Mouse (Mus musculus) cerebellum, postnatal 36 days (tissue): ENCODE measurements around the gene Dlec1.

Experiments
- DNase-seq, 2 experiments: peaks; one replicate each; pipeline ENCODE4 v3.0.0; 2021 to 2022; ENCODE audit warnings: mixed read lengths in 2 of 2

Dlec1 gene

DNA sequence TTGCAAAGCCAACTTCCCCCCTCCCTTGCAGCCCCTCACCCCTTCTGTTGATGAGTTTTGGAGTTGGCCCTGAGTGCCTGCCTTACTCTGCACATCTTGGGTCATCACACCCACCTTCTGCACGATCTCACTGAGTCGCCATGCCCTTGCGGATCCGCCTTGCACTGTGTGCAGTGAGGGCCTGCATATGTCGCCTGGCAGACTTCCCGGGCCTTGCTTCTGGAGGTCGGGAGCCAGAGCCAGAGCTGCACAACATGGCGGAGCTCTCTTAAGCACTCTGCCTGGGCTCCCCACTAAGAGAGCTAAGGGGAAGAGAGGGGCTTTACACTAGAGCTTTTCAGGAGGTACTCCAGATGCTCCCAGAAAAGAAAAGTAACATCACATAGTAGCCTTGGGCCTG is 42.4 kb downstream of the Dlec1 start:
- peak; percentile 61 to 70 for DNase-seq

DNA sequence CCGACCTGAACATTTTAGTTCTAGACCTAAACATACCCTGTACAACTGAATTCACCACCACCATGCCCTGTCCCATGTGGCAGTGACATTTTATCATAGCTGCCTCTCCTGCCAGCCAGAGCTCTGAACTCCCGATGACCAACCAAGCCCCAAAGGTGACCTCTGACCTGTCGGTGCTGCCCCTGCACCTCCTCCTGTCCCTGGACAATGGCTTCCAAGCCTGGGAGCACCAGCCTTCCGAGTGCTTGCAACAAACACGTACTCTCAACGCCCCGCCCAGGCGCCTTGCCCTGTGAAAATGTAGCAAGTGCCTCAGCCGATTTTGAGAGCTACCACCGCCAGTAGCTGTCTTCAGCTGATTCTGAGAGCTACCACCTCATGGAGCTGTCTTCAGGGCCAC is 42.9 kb downstream of the Dlec1 start:
- no peak for DNase-seq

DNA sequence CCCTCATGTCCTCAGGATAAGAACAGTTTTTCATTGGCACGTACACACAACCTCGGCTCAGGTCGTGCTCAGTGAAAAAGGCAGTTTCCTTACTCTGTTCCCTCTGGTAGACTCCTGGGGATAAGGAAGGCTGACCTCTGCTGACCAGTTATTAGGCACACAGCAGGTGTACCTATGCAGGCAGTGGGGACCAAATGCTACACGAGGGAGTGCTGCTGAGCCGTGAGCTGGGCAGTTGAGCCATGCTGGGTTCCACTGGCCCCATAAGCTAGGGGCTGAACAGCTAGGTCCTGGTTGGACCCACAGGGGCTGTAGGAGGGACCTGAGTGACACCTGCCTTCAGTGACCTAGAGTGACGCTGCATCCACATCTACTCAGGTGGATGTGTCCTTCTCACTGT is 43.4 kb downstream of the Dlec1 start:
- no peak for DNase-seq

- no peak for DNase-seq
Observed at GRCm38 (mm10) chr9:119146098-119146770, 44.0 kb downstream of the Dlec1 start.

- no peak for DNase-seq
Observed at GRCm38 (mm10) chr9:119149601-119150000, 47.3 kb downstream of the Dlec1 start.

GRCm38 (mm10) chr9:119151751-119152150 is 49.5 kb downstream of the Dlec1 start:
- no peak for DNase-seq

DNA sequence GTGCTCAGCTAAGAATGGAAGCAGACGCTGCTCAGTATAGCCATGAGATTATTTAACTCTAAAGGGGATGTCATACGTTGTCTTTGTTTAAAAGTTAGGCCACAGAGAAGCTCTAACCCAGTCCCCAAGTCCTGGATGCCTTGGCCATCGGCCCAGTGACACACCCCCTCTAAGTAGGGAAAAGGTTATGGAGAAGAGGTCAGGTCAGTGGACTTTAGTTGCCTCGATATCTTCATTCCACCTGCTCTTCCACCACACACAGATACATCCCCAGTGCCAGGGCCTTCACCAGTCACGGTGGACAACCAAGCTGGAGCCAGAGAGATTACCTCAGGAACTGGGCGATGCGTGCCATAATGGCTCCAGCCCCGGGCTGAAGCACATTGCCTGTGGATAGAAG is 53.1 kb downstream of the Dlec1 start:
- no peak for DNase-seq

GRCm38 (mm10) chr9:119155826-119156225 is 53.5 kb downstream of the Dlec1 start:
- no peak for DNase-seq

GRCm38 (mm10) chr9:119156278-119157201 is 54.3 kb downstream of the Dlec1 start, which contains the start of gene Acaa1b:
Acaa1b (minus strand) TSS chr9:119157093.
- DNase-seq: peak; percentile 54 to 62

DNA sequence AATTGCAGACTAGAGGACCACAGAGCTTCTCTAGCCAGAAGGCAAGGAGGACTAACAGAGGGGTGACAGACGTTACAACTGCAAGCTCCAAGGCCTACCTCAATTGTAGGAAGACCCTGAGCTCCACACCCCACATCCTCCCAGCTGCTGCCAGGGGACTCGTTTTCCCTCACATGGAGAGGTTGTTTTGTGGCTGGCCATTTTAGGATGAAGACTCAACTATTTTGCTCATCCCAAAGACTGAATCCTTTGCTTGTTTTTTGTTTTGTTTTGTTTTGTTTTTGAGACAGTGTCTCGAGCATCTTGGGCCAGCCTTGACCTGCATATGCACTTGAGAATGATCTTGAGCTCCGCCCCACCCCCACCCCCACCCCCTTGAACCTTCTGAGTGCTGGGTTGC is 56.6 kb downstream of the Dlec1 start, which contains the start of gene Gm47289:
Gene Gm47289, plus strand, starts transcription at position 301 of the 400 bp plus-strand sequence.
- DNase-seq: no peak

DNA sequence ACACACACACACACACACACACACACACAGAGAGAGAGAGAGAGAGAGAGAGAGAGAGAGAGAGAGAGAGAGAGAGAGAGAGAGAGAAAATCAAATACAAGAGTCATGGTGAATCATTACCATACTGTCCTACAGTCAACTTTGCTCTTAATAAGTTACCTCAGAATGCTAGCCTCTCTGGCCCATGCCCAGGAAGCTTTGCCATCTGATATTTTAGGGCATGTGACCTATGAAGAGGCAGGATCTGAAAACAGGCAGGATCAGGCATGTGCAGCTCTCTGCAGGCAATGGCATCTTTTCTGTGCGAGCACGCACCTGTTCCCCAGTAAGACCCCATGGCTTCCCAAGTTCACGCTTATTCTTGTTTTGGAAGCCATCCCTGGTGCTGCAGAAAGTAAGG is 58.4 kb downstream of the Dlec1 start:
- no peak for DNase-seq

DNA sequence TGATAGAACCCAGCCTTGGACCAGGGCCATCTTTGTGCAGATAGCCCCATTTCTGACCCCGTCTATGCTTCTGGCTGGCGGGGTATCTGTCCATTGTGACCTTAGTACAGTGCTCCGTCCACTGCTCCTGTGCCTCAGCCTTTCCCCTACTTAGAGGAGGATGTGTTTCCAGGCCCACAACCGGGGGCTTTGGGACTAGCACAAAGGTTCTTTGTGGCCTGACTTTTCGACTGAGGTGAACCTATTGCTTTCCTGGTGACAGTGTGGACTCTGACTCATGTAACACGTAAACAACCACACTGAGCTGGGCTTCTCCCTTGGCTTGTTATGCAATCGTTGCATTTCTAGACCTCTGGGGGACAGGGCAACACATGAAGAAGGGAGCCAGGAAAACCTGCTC is 62.5 kb downstream of the Dlec1 start:
- DNase-seq: no peak

GRCm38 (mm10) chr9:119165548-119165947 is 63.3 kb downstream of the Dlec1 start:
- no peak for DNase-seq

DNA sequence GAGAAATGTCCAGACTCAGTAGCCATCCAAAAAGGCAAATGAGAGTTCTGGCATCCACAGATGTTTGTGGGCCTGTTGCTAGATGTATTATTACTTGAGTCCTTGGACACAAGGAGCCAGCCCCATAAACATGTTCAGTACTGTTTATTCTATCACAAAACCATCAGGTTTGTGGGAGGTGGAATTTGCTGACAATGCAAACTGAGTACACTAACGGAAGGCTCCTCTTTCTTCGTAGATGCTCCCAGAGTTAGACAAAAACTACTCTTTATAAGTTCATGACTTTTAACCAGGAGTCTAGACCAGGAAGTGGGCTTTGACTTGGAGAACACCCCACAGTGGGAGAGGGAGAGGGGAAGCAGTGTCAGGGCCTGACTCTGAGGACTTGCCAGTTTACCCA is 65.3 kb downstream of the Dlec1 start:
- DNase-seq: no peak

- no peak for DNase-seq
Observed at GRCm38 (mm10) chr9:119179292-119179691, 77.0 kb downstream of the Dlec1 start.

DNA sequence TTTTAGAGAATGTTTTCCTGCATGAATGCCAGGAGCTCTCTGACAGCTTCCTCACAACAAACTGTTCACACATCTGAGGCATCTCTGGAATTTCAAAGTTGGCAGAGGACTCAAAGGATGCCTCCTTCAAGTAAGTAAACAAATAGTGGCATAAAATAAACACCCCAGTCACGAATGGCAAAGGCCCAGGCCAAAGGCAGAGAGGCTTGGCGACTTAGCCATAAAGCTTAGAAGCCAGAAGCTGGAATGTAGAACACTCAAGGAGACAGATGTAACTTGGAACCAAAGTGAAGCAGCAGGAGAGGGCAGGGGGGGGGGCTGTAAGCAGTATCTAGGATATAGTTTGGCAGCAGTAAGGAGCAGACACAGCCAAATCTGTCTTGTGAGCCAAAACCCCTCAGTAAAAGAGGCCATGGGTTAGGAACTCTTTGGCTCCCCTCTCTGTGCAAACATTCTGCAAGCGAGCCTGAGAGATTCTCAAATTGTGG is 79.0 kb downstream of the Dlec1 start:
- no peak for DNase-seq

GRCm38 (mm10) chr9:119192202-119192990 is 90.1 kb downstream of the Dlec1 start:
- DNase-seq: peak; percentile 56
